Mouse (Mus musculus) retina, postnatal 7 days (tissue): ENCODE results near the gene Rps6ka6.

Experiments
- DNase-seq: peaks from one replicate; pipeline ENCODE4 v3.0.0-alpha.2; 2012; ENCODE audit warnings: low read depth, low spot score

The Rps6ka6 gene

GRCm38 (mm10) chrX:111537859-111538258, at the start of gene Rps6ka6:
Gene Rps6ka6 (minus strand): TSS chrX:111537959.
- DNase-seq = no peak

- no peak for DNase-seq
Observed at GRCm38 (mm10) chrX:111577044-111577443, 39.3 kb upstream of the Rps6ka6 start.

DNA sequence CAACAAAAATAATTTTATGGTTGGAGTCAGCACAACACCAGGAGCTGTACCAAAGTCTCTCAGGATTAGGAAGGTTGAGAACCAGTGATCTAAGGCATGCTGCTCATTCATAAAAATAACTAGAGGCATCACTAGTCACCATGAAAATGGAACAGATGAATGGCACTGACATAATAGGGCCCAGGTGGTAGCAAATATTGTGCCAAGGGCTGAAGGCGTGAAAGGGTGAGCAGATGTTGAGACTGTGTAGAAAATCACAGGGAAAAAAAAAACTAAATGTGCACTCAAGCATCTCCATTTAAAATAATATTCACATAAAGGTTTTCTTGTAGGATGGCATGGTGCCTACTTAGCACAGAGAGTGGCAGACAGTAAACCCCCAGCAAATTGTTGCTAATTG, 19.6 kb downstream of the Rps6ka6 start:
- DNase-seq = no peak

DNA sequence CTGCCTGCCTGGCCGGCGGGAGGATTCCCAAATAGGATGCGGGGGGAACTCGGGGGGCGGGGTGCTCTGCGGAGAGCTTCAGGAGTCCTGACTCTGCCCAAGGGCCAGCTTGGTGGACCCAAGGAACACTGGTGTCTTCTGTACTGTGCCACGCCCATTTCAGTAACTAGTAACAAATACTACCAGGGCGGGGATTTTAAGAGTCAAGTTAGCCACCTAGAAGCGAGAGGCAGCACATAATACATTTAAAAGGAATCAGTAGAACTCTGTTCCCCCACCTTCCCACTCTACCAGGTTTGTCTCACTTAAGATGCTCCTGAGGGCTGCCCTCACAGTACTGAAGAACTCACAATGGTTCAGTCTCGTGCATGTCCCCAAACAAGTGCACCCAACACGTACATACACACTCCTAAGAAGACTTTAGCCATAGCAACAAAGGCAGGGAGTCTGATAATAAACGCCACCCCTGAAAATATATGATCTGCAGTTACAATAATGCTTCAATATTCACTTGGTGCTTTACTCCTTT, 74.1 kb downstream of the Rps6ka6 start:
- DNase-seq = no peak

GRCm38 (mm10) chrX:111462833-111463564, 74.8 kb downstream of the Rps6ka6 start:
- DNase-seq = peak; percentile 61

DNA sequence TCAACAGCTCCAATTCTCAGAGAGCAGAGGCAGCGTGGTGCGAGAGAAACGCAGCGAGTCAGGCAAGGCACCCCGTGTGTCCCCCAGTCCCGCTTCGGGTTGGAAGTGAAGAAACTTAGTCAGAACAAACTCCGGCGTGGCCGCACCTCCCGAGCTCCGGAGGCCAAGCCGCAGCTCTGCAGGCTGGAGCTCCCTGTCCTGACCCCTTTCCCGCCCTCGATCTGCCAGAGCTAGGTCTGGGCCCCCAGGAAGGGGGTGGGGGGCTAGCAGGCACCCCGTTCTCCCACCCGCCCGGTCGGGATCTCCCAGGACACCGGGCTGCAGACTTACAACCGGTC, 75.3 kb downstream of the Rps6ka6 start:
- no peak for DNase-seq

DNA sequence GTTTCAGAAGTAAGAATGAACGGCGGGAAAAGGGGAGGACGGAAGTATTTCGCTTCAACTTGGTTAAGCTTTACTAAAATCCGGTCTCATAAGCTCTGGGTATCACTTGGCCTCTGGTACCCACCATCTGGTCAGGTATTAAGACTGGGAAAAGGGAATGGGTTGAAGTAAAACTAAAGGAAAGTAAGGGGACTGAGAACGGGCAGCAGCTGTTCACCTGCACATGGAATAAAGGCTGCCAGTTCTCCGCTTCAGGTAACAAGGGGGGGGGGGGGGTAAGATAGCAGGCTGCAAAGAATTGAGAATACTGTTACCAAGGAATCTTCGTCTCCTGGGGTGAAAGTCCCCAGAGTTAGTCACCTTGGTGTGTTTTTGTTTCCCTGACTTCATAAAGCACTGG, 75.7 kb downstream of the Rps6ka6 start:
- no peak for DNase-seq

GRCm38 (mm10) chrX:111460166-111460565, 77.6 kb downstream of the Rps6ka6 start:
- DNase-seq = no peak

DNA sequence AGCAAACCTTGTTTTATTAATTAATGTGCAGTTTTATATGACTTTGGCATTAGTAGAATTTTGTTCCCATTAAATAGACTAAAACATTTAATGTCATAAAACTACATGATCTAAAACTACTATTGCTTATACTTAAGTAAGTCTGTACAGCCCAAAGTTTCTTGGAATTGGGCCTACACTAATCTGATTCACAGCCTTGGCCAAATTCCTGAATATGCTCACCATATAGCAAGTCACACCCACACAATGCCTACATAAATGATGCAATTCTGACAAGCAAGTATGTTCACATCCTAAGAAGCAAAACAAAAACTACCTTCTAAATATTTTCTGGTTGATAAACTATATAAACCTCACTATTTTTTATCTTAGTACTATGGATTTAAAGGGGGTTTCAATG, 101.2 kb downstream of the Rps6ka6 start:
- DNase-seq = no peak

- DNase-seq = no peak
Observed at GRCm38 (mm10) chrX:111414775-111415174, 123.0 kb downstream of the Rps6ka6 start.

GRCm38 (mm10) chrX:111404816-111405215, 132.9 kb downstream of the Rps6ka6 start:
- DNase-seq = no peak

GRCm38 (mm10) chrX:111377020-111377419, 160.7 kb downstream of the Rps6ka6 start:
- no peak for DNase-seq

DNA sequence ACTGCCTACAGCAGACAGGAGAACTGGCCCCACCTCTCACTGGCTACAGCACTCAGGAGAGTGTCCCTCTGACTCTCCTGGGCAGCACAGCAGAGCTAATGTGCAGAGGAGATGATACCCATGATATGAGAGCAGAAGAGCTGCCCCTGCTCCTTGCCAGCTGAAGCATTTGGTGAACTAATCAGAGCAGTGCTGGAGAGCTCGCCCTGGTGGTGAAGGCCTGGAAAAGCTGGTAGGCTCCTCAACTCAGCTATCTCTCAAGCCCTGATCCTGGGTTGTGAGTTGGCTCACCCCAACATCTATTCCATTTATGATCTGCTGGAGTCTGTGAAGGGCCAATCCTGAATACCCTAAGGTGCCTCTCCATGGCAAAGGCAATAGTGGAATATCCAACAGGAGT, 163.6 kb downstream of the Rps6ka6 start:
- DNase-seq = no peak
